In the genomic region with DNA sequence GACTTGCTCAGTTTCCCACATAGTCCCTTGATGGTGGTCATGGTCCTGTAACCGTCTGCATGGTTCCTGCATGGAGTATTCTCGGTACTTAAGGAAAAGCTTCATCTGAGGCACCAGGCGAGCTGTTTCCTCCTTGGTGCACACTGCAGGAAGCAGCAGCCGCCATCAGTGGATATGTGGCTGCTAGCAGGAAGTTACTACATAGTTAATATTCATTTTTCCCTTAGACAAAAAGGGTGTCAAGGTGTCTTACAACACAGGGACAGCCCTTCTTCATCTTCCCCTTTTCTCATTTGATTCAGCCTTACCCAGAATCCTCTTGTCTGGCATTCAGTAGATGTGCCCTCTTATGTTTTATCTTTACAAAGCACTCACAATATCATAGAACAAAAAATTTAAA, we compare ENCODE assay signal across 21 mouse cellular contexts.
"Had no signal": no experiment of that assay in that cellular context is flagged by ENCODE, and none has a peak within 500 bp of the region (broad histone marks: within the 10 kb centered on the region; RNA-seq: fewer than 3 reads in every experiment).

No protein-coding gene starts in this region.

- H3K27ac ChIP-seq: liver, embryonic 12.5 days; liver, embryonic 14.5 days; lung, embryonic 15.5 days; macrophage; midbrain, embryonic 13.5 days; midbrain, embryonic 15.5 days; neural tube, embryonic 12.5 days; stomach, embryonic 15.5 days had no signal

- ATAC-seq: liver, embryonic 12.5 days; lung, postnatal 0 days; midbrain, embryonic 13.5 days; midbrain, embryonic 15.5 days had no signal

- DNase-seq: lung, adult 2 months; lung, postnatal 14 days; lung, postnatal 36 days; retina, postnatal 1 day; right cerebral cortex, adult 18-20 months; right cerebral cortex, postnatal 25 days; right cerebral cortex, postnatal 4 days; thymus, adult 18-20 months; thymus, postnatal 14 days; thymus, postnatal 36 days had no signal

- H3K9me3 ChIP-seq: liver, embryonic 12.5 days; lung, embryonic 15.5 days; megakaryocyte, embryonic 14.5 days; midbrain, embryonic 13.5 days; midbrain, embryonic 15.5 days; neural tube, embryonic 12.5 days; stomach, embryonic 15.5 days had no signal

- H3K9ac ChIP-seq: liver, embryonic 12.5 days; liver, embryonic 14.5 days; lung, embryonic 15.5 days; midbrain, embryonic 13.5 days; midbrain, embryonic 15.5 days; neural tube, embryonic 12.5 days; stomach, embryonic 15.5 days had no signal

- H3K27me3 ChIP-seq: liver, embryonic 12.5 days; lung, embryonic 15.5 days; megakaryocyte, embryonic 14.5 days; midbrain, embryonic 15.5 days; neural tube, embryonic 12.5 days; stomach, embryonic 15.5 days had no signal

- H3K4me3 ChIP-seq: liver, embryonic 12.5 days; lung, embryonic 15.5 days; megakaryocyte, embryonic 14.5 days; midbrain, embryonic 13.5 days; midbrain, embryonic 15.5 days; neural tube, embryonic 12.5 days; stomach, embryonic 15.5 days had no signal

- H3K4me2 ChIP-seq: liver, embryonic 12.5 days; lung, embryonic 15.5 days; midbrain, embryonic 11.5 days; midbrain, embryonic 13.5 days; midbrain, embryonic 15.5 days; neural tube, embryonic 12.5 days; stomach, embryonic 15.5 days had no signal
